Mouse (Mus musculus) thymus, postnatal 4 days (tissue): Measurements from ENCODE around the gene Sap25.
"Not testable (repeated sequence)": the region's sequence is repeated elsewhere in the genome, so short reads cannot be mapped to it uniquely, and the experiment has no call there.

ENCODE experiments used
- DNase-seq: peaks from one replicate; pipeline ENCODE4 v3.0.0; 2021

The Sap25 gene

DNA sequence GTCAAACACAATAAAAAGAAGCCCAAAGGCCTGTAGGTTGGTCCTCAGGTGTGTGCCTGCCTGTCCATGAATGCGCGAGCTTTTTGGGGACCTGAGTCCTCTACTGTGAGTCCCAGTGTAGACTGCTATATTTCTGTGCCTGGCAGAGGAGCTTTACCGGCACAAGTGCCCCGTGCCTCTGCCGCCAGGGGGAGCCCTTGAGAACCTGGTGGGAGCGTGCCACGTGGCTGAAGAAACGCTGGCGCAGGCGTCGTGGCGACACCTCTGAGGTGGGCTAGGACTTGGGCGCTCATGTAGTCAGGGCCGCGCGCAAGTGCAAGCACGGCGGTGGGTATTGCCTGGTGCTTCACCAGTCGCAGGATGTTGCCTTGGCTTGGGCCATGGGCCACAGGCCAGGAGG, at the start of gene Sap25:
TSS of gene Sap25 (plus strand) at position 281 of the 400 bp plus-strand sequence.
- peak; percentile 84 for DNase-seq

DNA sequence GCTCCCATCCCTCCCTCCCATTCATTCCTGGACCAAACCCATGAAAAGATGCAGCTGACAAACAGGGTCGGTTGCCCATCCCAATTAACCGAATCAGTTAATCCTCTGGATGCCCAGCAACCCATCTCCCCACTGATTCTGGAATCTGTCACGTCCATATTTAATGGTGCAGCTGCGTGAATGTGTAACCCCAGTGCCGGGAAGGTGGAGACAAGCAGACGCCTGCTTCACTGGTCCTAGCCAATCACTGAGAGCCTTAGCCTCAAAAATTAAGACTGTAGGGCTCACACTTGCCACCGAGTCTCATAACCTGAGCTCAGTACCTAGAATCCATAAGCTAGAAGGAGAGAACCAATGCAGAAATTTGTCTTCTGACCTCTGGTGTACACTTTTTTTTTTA, 45.2 kb upstream of the Sap25 start:
- DNase-seq: no peak

DNA sequence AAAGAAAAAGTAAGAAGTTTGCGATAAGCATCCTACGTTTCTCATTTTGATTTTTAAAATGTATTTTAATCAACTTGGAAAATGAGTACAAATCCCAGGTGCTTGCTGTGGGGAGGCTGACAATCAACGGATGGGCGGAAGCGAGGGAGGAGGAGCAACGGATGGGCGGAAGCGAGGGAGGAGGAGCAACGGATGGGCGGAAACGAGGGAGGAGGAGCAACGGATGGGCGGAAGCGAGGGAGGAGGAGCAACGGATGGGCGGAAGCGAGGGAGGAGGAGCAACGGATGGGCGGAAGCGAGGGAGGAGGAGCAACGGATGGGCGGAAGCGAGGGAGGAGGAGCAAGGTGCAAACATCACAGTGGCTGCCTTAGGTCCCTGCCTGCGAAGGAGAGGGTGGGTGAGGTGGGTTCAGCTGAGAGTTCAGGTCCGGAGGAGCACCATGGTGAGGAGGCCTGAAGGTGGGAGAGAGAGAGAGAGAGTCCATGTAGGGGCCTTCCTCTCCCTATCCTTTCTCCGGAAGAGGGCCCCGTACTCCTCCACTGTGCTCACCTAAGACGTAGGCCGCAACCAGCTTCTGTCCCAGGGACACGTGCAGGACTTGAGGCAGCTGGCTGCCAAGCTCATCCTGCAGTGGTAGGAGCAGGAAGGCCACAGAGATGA, 44.4 kb upstream of the Sap25 start:
- DNase-seq: peak; percentile 47

DNA sequence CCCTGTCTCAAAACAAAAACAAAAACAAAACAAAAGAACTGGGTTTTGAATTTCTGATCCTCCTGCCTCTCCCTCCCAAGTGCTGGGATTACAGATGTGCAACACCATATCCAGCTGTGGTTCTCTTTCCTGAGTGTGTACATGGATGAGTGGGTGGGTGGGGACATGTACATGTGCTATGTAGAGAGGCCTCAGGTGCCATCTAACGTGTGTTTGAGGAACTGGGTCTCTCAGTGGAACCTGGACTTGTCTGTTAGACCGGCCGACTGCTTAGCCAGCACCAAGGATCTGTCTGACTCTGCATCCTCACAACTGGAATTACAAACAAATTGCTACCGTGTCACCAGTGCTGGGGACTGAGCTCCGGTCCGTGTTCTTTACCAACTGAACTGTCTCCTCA, 43.5 kb upstream of the Sap25 start:
- DNase-seq: no peak

DNA sequence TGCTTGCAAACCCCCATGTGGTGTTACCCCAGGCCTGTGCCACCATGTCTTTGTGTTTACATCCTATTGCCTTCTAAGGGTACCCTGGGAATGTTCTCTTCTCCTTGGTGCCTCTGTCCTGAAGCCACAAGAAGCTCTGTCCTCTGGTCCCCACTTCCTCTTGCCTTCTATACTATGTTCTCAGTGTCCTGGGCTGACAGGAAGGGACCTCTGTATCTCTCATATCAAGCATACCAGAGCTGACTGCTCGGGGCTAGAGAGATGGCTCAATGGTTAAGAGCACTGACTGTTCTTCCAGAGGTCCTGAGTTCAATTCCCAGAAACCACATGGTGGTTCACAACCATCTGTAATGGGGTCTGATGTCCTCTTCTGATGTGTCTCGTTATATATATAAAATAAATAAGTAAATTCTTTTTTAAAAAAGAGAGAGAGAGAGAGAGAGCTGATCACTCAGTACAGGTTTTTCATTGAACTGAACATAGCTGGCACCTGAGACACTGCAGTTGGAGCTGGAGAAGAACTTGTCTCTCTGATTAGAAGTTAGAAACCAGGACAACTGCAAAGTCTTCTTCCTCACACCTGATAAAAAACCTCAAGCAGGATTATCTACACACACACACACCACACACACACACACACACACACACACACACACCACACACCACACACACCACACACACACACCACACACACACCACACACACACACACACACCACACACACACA, 42.9 kb upstream of the Sap25 start:
- DNase-seq: no peak

DNA sequence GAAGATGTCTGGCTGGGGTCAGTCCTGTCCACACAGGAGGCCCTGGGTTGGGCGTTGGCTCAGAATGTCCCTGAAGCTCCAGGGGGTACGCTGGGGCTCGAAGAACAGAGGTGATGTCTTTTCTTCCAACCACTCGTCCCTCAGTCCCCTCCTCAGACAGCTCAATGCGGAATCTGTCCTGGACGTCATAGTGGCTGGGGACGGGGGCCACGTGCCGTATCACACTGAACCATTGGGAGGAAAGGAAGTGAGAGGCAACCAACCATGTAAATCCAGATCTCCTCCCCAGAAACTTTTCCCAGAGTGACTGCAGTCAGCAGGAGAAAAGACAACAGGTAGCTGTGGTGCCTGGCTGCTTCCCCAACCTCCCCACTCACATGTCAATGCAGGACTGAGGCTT, 41.5 kb upstream of the Sap25 start:
- no peak for DNase-seq

DNA sequence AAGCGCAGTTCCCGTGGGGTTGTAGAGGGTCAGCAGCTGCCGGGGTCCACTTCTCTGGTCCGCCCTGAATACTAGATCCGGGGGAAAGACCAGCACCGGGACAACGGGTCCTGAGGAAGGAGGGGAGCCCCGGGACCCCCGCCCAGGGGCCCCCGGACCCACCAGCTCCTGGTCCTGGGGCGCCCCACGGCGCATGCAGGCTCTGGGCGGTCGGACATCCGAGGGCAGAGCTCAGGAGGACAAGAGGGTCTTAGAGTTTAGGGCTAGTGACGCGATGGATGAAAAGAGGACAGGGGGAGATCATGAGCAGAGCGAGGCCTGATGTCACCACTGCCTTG, 40.9 kb upstream of the Sap25 start:
- no peak for DNase-seq

DNA sequence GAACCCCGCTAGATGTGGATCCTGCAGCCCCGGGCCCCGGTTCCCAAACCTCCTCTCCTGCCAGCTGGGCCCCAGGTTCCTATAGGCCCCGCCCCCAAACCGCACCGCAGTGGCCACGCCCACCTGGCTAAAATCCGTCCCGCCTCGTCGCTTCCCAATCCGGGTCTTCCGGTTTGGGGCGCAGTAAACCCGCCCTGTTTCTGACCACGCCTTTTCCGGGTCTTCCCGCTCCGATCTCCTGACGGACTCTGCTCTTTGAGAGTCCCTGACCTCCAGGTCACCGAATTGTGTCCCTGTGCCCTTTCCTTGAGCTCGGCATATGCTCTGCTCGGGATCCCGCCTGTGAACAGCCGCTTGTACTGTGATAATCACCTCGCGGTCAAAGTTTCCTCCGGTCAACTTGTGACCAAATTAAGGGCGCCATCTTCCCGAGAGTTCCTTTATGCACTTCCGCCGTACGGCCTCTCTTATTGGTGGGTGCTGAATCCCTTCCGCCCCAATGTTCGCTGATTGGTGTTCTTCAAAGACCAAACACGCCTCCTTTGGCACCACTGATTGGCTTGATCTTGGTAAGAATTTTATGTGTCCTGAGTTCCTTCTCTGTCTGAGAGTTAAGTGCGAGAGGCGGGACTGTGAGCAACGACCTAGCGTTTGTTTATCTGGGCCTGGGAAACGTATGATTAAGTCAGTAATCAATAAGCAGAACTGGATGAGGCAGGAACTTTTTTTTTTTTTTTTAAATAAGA, 40.3 kb upstream of the Sap25 start, which contains the start of gene Mospd3:
TSS of gene Mospd3 (minus strand) at position 440 of the 746 bp plus-strand sequence.
- DNase-seq: peak; percentile 99

DNA sequence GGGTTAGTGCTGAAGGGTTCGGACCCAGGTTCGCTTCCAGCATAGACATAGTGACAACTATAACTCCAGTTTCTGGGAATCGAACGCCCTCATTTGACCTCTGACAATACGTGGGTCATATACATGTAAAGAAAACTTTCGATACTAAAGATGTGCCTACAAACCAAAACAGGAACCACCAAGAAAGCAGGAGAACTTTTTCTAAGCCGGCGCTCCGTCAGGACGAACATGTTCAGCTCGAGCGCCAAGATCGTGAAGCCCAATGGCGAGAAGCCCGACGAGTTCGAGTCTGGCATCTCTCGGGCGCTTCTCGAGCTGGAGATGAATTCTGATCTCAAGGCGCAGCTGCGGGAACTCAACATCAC, 39.8 kb upstream of the Sap25 start:
- peak; percentile 55 for DNase-seq

DNA sequence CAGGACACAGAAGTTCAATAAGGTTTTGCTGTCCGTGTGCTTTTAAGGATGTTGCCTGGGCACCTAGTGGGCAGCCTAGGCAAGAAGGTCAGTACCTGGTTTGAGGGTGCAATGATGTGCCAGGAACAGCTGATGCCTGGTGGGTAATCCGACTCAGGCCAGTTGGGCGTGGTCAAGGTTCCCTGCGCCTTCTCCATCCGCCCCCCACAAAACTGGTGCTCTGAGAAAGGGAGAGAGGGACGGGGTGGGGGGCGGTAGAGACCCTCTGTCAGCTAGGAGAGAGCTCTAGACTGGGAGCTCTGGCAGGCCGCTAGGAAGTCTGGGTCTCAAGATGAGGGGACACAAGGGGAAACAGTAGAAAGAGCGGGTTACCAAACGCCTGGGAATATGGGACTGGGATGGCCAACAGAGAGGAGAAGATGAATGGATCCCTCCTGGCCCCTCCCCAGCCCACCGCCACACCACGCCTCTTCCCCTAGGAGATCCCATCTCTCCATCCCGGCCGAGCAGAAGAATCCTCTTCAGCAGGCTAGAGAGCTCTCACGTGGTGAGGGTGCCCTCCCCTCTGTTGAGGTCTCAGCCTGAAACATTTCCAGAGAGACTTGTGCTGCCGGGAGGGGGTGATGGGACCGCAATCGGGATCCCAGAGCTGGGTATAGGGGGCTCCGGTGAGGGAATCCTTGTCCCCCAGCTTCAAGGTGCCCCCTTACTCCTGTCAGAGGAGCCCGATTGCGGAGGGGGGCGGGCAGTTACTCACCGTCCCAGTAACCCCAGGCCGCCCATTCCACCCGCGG, 33.1 kb upstream of the Sap25 start:
- DNase-seq: no peak

DNA sequence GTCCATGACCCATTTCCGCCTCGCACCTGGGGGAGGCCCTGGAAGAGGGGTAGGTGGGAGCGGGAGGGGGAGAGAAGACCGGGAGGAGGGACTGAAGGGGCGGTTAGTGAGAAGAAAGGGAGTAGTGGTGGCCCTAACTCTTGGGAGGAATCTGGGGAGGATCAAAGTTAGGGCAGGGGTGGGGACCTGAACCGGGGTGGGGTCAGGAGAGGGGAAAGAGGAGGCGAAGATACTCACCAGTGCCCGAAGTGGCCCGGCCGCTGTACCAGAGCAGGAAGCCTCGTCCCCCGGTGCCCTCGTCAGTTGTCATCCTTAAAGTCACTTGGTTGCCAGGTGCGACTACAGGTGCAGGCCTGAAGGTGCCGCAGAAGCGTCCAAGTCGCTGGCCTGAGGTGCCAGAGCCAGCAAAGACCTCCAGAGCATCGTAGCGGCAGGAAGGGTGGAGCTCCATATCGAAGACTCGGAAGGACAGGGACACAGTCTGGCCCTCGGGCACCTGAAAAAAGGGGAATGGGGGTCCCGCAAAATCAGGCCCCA, 32.4 kb upstream of the Sap25 start:
- no peak for DNase-seq

DNA sequence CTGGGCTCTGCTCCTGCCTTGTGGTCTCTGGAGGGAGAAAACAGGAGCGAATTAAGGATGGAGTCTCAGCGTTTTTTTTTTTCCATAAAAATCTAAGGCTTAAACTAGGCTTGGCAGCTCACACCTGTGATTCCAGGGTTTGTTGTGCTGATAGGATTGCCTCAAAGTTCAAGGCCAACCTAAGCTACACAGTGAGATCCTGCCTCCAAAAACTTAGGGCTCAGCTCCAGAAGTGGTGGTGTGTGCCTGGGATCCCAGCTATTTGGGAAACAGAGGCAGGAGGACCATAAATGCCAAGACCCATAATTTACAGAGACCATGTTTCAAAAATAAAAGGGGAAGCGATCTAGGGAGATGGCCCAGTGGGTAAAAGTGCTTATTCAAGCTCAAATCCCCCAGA, 31.8 kb upstream of the Sap25 start:
- no peak for DNase-seq

DNA sequence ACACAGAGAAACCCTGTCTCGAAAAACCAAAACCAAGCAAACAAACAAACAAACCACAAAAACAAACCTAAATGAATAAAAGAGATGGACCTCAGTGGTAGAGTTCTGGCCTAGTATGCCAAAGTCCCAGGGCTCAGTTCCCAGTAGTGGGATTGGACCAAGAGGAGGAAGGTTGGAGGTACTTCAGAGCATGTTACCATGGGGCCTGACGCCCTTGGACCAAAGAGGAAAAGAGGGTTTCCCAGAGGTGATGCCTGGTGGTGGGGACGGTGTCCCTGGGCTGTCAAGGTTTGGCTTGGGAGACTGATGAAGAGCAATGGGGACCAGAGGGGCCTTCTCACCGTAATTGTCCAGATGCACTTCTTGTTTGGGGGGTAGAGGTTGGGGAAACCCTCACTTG, 31.1 kb upstream of the Sap25 start:
- DNase-seq: no peak

DNA sequence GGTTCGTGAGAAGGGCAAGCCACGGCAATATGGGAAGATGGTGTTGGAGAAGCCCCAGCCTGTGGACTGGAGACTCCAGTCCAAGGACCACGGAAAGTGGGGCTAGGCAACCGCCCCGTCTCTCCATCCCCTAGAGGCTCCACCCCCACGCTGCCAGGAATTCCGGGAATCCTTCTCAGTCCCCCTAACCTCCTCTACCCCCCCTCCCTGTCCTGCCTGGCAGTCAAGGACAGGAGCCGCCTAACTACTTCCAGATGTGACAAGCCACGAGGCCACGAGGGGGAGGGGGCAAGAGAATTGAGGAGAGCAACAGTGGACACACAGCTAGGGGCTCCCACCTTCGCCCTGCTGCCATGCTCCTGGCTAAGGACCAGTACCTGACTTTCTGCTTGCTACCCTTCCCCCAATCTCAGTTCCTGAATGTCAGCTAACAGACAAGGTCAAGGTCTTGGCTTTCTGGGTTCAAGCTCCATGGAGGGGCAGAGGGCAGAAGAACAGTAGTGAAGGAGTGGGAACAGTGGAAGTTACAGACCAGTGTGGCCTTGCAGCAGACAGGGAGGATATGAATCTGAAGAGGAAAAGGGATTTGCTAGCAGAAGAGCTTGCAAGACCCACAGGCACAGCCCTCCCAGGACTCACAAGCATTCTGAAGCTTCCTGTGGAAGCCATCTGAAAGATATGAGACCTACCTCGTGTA, 30.4 kb upstream of the Sap25 start:
- no peak for DNase-seq

DNA sequence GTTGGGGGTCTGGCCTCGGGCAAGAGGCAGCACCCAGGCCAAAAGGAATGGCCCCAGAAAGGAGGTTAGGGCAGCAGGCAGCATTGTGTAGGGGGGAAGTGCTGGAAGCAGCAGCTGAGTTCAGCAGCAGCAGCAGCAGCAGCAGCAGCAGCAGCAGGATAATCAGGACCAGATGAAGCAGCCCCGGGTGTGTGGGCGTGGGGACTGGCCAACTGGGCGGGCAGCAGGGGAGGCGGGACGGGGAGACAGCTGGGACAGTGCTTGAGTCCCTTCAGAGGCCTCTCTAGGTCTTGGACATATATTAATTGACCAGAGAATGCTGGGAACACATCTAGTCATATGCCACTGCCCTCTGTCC, 29.9 kb upstream of the Sap25 start:
- DNase-seq: no peak

DNA sequence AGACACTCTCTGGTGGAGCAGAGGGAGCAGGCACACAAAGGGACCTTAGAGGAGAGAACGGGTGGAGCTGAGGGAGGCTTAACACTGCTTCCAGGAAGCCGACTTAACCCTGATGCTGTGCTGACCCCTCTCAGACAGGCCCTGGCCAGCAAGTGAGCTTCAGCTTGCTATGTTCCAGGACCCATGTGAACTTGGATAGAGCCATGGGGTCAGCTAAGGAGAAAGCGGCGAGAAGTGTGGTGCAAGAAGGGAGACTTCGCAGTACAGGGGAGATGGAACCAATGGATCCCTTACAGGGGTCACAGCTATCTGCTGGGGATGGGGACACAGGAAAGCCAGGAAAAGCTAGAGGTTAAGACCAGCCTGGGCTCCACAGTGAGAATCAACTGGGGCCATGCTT, 28.1 kb upstream of the Sap25 start:
- DNase-seq: no peak

DNA sequence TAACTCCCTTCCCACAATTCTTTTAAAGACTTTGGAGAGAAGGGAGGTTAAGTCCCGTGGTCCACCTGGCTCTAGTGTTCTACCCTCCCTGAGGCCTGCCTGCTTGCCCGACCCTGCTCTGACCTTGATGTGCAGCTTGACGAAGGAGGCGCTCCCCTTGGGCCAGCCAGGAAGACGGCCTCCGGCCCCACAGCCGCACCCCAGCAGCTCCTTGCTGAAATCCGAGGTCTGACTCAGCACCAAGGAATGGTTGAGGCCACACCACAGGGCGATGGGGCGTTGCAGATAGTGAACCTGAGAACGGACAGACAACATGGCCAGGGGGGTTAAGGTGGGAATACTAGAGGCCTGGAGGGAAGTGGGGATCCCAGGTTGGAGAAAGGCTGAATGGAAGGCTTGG, 27.6 kb upstream of the Sap25 start, which contains the start of gene Pcolce:
TSS of gene Pcolce (minus strand) at position 235 of the 400 bp plus-strand sequence.
- no peak for DNase-seq

DNA sequence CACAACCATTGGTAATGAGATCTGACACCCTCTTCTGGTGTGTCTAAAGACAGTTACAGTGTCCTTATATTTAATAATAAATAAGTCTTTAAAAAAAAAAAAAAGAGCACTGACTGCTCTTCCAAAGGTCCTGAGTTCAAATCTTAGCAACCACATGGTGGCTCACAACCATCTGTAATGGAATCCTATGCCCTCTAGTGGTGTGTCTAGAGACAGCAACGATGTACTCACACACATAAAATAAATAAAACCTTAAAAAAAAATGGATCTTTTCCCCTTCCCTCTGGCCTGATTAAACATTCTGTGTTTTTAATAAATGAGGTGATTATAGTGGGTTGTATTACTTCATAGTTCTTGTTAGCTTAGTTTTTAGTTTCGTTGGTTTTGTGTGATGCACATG, 26.2 kb upstream of the Sap25 start:
- not testable (repeated sequence) for DNase-seq

DNA sequence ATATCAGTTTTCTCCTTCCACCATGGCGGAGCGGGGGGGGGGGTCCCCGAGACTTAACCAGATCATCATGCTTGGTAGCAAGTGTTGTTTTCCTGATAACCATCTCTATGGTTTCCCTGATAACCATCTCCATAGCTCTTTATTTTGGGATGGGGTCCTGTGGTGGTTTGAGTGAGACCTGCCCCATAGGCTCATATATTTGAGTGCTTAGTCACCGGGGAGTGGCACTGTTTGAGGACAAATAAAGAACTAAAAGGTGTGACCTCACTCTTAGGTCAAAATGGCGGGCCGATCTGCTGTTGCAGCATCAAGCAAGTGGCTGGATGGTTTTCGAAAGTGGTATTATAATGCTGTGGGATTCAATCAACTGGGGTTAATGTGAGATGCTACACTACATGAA, 25.8 kb upstream of the Sap25 start:
- no peak for DNase-seq

DNA sequence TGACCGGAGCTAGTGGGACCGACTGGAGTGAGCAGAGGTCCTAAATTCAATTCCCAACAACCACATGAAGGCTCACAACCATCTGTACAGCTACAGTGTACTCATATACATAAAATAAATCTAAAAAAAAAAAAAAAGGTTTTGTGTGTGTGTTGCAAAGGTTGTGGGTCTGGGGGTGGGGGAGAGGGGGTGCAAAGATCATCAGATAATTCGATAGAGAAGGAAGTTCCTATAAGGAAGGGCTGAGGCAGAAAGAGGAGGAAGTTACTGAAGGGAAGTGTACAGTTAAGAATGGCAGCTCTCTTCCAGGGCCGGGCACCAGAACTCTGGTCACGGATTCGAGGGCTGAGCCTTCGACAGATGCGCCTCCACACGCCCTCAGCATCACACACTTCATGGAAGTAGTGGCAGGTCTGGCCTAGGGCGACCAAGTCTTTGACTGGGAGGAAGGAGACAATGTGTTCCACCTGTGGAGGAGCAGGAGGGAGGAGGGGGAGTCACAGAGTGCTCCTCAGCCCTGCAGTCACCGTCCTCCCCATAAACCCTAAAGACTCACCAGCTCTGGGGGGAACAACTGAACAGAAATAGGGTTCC, 17.1 kb upstream of the Sap25 start:
- no peak for DNase-seq

DNA sequence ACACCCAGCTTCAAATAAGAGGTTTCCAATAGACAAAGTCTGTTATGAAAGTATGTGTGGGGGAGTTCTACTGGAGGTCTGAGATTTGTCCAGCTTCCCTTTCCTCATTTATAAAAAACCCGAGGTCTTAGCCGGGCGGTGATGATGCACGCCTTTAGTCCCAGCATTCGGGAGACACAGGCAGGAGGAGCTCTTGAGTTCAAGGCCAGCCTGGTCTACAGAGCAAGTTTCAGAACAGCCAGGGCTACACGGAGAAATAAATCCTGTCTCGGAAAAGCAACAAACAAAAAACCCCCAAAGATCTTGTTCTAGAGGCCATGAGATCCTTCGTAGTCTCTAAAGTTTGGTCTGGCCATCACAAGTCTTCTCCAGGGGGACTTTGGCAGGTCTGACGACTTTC, 13.1 kb upstream of the Sap25 start:
- DNase-seq: no peak
